23 mouse cellular contexts compared by ENCODE assay signal in genomic region chr19:16347037-16347436, GRCm38 (mm10).
DNase-seq lines count a peak whose midpoint lies in the region; ATAC-seq and TF ChIP-seq lines count a peak whose summit lies in the region.
"Had no signal": no experiment of that assay in that cellular context is flagged by ENCODE, and none has a peak within 500 bp of the region (broad histone marks: within the 10 kb centered on the region; RNA-seq: fewer than 3 reads in every experiment).

No protein-coding gene starts in this region.

- H3K4me1 ChIP-seq in forebrain, embryonic 11.5 days (replicated peaks; ENCODE audit: control insufficient read depth, insufficient read depth, low read length): no peaks in the 10 kb centered on the region
- H3K4me1 ChIP-seq: forebrain, embryonic 10.5 days; forebrain, embryonic 15.5 days; heart, embryonic 15.5 days; hindbrain, embryonic 10.5 days; hindbrain, embryonic 13.5 days had no signal

- 91% methylated on average over 3 of the region's 3 CpGs for WGBS in forebrain, embryonic 11.5 days

- H3K4me2 ChIP-seq in forebrain, embryonic 11.5 days (ENCODE audit: low read depth, low read length, severe bottlenecking): no peak overlapping the region
- H3K4me2 ChIP-seq: forebrain, embryonic 15.5 days; heart, embryonic 12.5 days; heart, embryonic 15.5 days; hindbrain, embryonic 13.5 days had no signal

- ATAC-seq in forebrain, embryonic 11.5 days (replicated peaks; ENCODE audit: low FRiP score): no peak
- ATAC-seq: activated CD4-positive, CD25-positive, alpha-beta regulatory T cell, adult 4 months; forebrain, embryonic 15.5 days; hindbrain, embryonic 16.5 days had no signal

- no peaks in the 10 kb centered on the region for H3K9me3 ChIP-seq in forebrain, embryonic 11.5 days (ENCODE audit: control insufficient read depth, low read length)
- H3K9me3 ChIP-seq: forebrain, embryonic 10.5 days; forebrain, embryonic 15.5 days; heart, embryonic 12.5 days; heart, embryonic 15.5 days; hindbrain, embryonic 10.5 days; hindbrain, embryonic 13.5 days had no signal

- H3K27me3 ChIP-seq in forebrain, embryonic 11.5 days (ENCODE audit: control insufficient read depth, insufficient read depth, low read length): no peaks in the 10 kb centered on the region
- H3K27me3 ChIP-seq: forebrain, embryonic 15.5 days; heart, embryonic 12.5 days; heart, embryonic 15.5 days; hindbrain, embryonic 13.5 days had no signal

- DNase-seq in heart, adult 11 months: peak; percentile 59
- DNase-seq in heart, adult 18-20 months: no peak
- peak; percentile 65 to 66 for DNase-seq in layer of hippocampus, adult 2 months (ENCODE audit: low spot score in 2 of 2)
- DNase-seq in layer of hippocampus, adult 9-10 months (ENCODE audit: low spot score): no peak
- DNase-seq in layer of hippocampus, adult 9-11 months: peak; percentile 83
- no peak for DNase-seq in forebrain, embryonic 11.5 days (ENCODE audit: low spot score)
- DNase-seq in ovary, adult 18-20 months (ENCODE audit: low spot score): no peak
- DNase-seq: adrenal gland, adult 8-10 months; adrenal gland, postnatal 25 days; cerebellum, adult 18-20 months; cerebellum, adult 9-10 months; cerebellum, postnatal 14 days; gastrocnemius, postnatal 36 days; heart, postnatal 10 days; heart, postnatal 36 days had no signal

- TF ChIP-seq CTCF in layer of hippocampus, adult 2 months (conservative IDR thresholded peaks at IDR 0.05): no peak; the same call in 1 of the 2 replicates

- peak overlapping the region; percentile 82 for H3K27ac ChIP-seq in layer of hippocampus, adult 2 months
- no peak overlapping the region for H3K27ac ChIP-seq in forebrain, embryonic 11.5 days (ENCODE audit: low read depth, low read length)
- H3K27ac ChIP-seq: forebrain, embryonic 10.5 days; forebrain, embryonic 15.5 days; heart, embryonic 15.5 days; hindbrain, embryonic 10.5 days; hindbrain, embryonic 13.5 days had no signal

- no peak overlapping the region for H3K9ac ChIP-seq in forebrain, embryonic 11.5 days (ENCODE audit: low read length)
- H3K9ac ChIP-seq: forebrain, embryonic 15.5 days; heart, embryonic 12.5 days; heart, embryonic 15.5 days; hindbrain, embryonic 13.5 days had no signal

- H3K4me3 ChIP-seq in layer of hippocampus, adult 2 months: no peak overlapping the region
- no peak overlapping the region for H3K4me3 ChIP-seq in forebrain, embryonic 11.5 days (ENCODE audit: low read depth, low read length)
- H3K4me3 ChIP-seq: forebrain, embryonic 10.5 days; forebrain, embryonic 15.5 days; heart, embryonic 12.5 days; heart, embryonic 15.5 days; hindbrain, embryonic 10.5 days; hindbrain, embryonic 13.5 days had no signal

- no peaks in the 10 kb centered on the region for H3K36me3 ChIP-seq in forebrain, embryonic 11.5 days (ENCODE audit: control insufficient read depth, insufficient read depth, low read length)
- H3K36me3 ChIP-seq: forebrain, embryonic 15.5 days; heart, embryonic 15.5 days had no signal

Comparison
In these comparisons a context has a peak if more than half of its experiments do, and no peak if none do; other contexts are left out.
1. DNase-seq: peak in heart, adult 11 months (single experiment), layer of hippocampus, adult 2 months (2 of 2) and layer of hippocampus, adult 9-11 months (single experiment); none in heart, adult 18-20 months (0 of 2), layer of hippocampus, adult 9-10 months (single experiment), forebrain, embryonic 11.5 days (single experiment) and ovary, adult 18-20 months (single experiment).